Mouse (Mus musculus): Measurements from ENCODE around the gene Ntm. TPM values are rescaled to one million over a fixed set of nuclear protein-coding genes. Genes with fewer than 3 reads are reported as not detected.

Ntm gene
- total and polyA plus RNA-seq, 3 experiments: not detected

GRCm38 (mm10) chr9:29660059-29660613, 302.8 kb downstream of the Ntm start:
- no peak for DNase-seq (ENCODE audit: low read depth, low spot score)
- H3K4me3 ChIP-seq (ENCODE audit: control insufficient read depth in 1 of 2, insufficient read depth in 1 of 2, low read depth in 2 of 2, low read length in 2 of 2): no peak overlapping the region
- TF ChIP-seq MXI1 (IDR thresholded peaks at IDR 0.05; ENCODE audit: low read depth, low read length) (no peak), RAD21 (IDR thresholded peaks at IDR 0.05; ENCODE audit: low read depth, low read length) (no peak), HCFC1 (IDR thresholded peaks at IDR 0.05; ENCODE audit: low read depth, low read length) (no peak)
- H3K4me1 ChIP-seq (ENCODE audit: control insufficient read depth in 1 of 2, insufficient read depth in 2 of 2, low read length in 2 of 2): no peaks in the 10 kb centered on the region
- H3K27me3 ChIP-seq (ENCODE audit: control insufficient read depth in 1 of 2, insufficient read depth in 2 of 2, low read length in 2 of 2): no peaks in the 10 kb centered on the region
- no peaks in the 10 kb centered on the region for H3K79me2 ChIP-seq (ENCODE audit: control insufficient read depth, insufficient read depth, low read length, poor library complexity)
- H3K36me3 ChIP-seq (ENCODE audit: control insufficient read depth in 1 of 2, insufficient read depth in 2 of 2, low read length in 2 of 2): no peaks in the 10 kb centered on the region
- no peak overlapping the region for H3K27ac ChIP-seq (ENCODE audit: control insufficient read depth, low read depth, low read length)
- H3K9me3 ChIP-seq (replicated peaks; ENCODE audit: insufficient read depth, low read length): no peaks in the 10 kb centered on the region
- no peak overlapping the region for H3K9ac ChIP-seq (ENCODE audit: control insufficient read depth, low read depth, low read length, poor library complexity, severe bottlenecking)

- Histone ChIP-seq H3K27ac (ENCODE audit: control insufficient read depth, low read depth, low read length) (no peak overlapping the region), H3K27me3 (ENCODE audit: control insufficient read depth in 1 of 2, insufficient read depth in 2 of 2, low read length in 2 of 2) (no peaks in the 10 kb centered on the region), H3K4me1 (ENCODE audit: control insufficient read depth in 1 of 2, insufficient read depth in 2 of 2, low read length in 2 of 2) (no peaks in the 10 kb centered on the region), H3K79me2 (ENCODE audit: control insufficient read depth, insufficient read depth, low read length, poor library complexity) (no peaks in the 10 kb centered on the region), H3K9me3 (replicated peaks; ENCODE audit: insufficient read depth, low read length) (no peaks in the 10 kb centered on the region), H3K36me3 (ENCODE audit: control insufficient read depth in 1 of 2, insufficient read depth in 2 of 2, low read length in 2 of 2) (no peaks in the 10 kb centered on the region), H3K9ac (ENCODE audit: control insufficient read depth, low read depth, low read length, poor library complexity, severe bottlenecking) (no peak overlapping the region), H3K4me3 (ENCODE audit: control insufficient read depth in 1 of 2, insufficient read depth in 1 of 2, low read depth in 2 of 2, low read length in 2 of 2) (no peak overlapping the region)
- DNase-seq (ENCODE audit: low read depth, low spot score): no peak
- TF ChIP-seq KAT2A (conservative IDR thresholded peaks at IDR 0.05; ENCODE audit: low read depth, low read length): no peak
- no peak for TF ChIP-seq POLR2AphosphoS2 (IDR thresholded peaks at IDR 0.05; ENCODE audit: low read length)
- TF ChIP-seq MXI1 (IDR thresholded peaks at IDR 0.05; ENCODE audit: low read depth, low read length): no peak
- TF ChIP-seq GABPA (IDR thresholded peaks at IDR 0.05; ENCODE audit: low read depth, low read length): no peak
- no peak for TF ChIP-seq MAZ (IDR thresholded peaks at IDR 0.05; ENCODE audit: low read depth, low read length)
- no peak for TF ChIP-seq RCOR1 (IDR thresholded peaks at IDR 0.05; ENCODE audit: low read depth, low read length)
- no peak for TF ChIP-seq MEF2A (IDR thresholded peaks at IDR 0.05; ENCODE audit: extremely low read depth, insufficient replicate concordance, low read depth, low read length, poor library complexity, severe bottlenecking)
- TF ChIP-seq CHD1 (IDR thresholded peaks at IDR 0.05; ENCODE audit: low read depth, low read length): no peak
- no peak for TF ChIP-seq POLR2AphosphoS5 (IDR thresholded peaks at IDR 0.05; ENCODE audit: borderline replicate concordance, low read depth, low read length)
- no peak for TF ChIP-seq ZNF384 (IDR thresholded peaks at IDR 0.05; ENCODE audit: low read depth, low read length)
- TF ChIP-seq ZC3H11A (IDR thresholded peaks at IDR 0.05; ENCODE audit: low read depth, low read length): no peak
- TF ChIP-seq UBTF (IDR thresholded peaks at IDR 0.05; ENCODE audit: borderline replicate concordance, insufficient read depth, low read depth, low read length): no peak
Observed at GRCm38 (mm10) chr9:29657761-29658465, 305.0 kb downstream of the Ntm start.

All from MEL (cell line).